Mouse (Mus musculus) lung, postnatal 4 days (tissue): ENCODE data around the gene Gdpd3.
A peak's percentile ranks its signal among the peaks of the same experiment; 100 is the strongest.
"Not testable (repeated sequence)": the region's sequence is repeated elsewhere in the genome, so short reads cannot be mapped to it uniquely, and the experiment has no call there.

Experiments used
- DNase-seq, 2 experiments: peaks; one replicate each; pipeline ENCODE4 v3.0.0; 2021

The Gdpd3 gene

DNA sequence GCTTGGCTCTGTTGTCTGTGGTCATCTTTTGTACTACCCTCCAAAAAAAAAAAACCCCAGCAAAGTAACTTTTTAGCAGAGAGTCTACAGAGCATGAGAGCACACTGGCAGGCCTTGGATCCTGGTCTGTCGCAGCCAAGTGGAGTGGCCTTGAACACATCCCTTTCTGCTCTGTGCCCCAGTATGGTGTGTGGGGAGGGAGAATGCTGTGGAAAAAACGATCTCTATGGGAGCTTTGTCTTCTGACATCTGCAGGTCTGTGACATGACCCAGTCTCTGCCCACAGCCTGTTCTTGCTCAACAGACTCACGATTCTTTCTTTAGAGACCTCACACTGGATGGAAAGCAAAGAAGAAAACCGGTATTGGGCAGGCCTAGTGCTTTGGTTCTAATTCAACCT is 5.2 kb upstream of the Gdpd3 start:
- DNase-seq, result no peak

DNA sequence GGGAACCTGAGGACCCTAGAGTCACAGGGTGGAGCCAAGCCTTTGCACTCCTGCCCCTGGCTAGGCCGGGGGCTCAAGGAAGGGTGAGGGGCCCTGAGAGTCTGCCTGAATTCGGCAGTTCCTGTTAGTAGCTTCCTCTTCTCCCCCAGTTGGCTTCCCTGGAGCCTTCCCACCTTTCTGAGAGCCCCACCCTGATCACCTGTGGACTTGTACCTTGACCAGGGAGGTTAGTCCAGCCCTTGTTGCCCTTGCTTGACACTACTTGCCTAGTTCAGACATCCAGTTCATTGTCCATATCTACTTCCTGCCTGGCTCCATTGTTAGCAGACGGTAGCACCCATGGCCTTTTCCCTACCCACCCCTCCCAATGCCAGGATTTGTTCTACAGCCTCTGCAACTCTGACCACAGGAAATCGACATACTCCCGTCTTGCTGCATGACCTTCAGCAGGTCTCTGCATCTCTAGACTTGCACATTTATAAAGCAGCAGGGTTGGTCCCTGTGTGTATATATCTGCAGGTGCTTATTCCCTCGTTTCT is 4.5 kb upstream of the Gdpd3 start:
- no peak for DNase-seq

DNA sequence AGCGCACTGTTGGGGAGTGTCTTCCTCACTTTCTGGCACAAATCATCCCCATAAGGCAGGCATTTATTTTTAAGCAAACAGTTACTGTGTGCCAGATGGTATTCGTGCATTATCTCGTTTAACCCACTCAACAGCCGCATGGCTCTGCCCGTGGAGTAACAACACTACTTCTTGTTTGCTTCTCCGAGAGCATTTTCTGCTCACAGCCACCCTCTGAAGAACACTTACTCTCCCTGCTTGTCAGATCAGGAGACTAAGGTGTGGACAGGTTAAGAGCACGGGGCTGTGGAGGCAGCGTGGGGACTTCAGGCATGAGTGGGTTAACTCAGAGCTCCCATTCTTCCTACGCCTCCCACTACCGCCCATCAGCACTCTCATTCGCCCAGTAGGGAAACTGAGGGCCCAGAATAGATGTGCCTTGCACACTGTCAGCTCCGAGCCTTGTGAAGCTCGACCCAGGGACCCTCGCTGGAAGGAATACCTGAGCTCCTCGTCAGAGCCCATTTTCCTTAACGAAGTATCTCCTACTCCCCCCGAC is 3.6 kb upstream of the Gdpd3 start:
- DNase-seq, result no peak

DNA sequence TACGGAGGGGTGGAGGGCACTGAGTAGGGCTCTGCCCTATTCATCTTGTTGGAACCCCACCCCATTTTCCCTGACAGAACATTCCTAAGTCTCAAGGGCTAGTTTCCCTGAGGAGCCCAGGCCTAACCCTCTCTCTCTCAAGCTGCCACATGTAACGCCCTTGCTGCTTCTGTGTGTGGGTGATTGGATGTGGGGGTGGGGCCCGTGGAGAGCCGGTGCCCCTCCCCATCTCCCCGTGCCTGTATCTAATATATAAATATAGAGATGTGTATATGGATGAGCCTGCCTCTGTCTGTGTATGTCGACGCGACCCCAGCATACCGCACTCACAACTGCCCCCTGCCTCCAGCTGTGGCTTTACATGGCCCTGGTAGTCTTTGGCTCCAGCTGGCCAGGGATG is 594 bp upstream of the Gdpd3 start:
- no peak for DNase-seq

DNA sequence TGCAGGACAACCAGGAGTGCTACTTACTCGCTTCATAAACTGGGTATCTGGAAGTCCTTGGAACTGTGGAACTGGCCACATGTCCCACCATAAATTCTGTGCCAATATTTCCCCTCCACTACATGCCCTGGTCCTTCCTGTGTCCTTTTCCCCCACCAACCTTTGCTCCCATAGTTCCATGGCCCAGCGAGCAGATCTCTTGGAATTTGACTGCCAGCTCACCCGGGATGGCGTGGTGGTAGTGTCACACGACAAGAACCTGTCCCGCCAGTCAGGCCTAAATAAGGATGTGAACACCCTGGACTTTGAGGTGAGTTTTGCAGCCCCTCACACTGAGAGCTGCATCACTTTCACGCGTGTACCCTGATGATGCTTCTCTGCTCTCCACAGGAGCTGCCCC is 867 bp downstream of the Gdpd3 start:
- DNase-seq, result no peak

DNA sequence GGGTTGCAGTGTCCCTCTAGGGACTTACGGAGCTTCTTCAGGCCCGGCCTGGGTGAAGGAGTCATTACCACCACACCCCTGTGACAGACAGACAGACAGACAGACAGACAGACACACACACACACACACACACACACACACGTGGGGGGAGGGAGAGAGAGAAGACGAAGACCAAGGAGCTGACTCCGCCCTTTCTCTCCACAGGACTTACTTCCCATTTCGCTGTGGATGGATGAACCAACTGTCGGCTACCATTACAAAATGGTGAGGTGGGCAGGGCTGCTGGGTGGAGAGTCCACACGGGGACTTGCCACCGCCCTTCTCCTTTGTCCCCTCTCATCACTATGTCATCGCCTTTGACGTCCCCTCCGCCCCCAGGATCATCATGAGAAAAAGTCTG is 4.7 kb downstream of the Gdpd3 start:
- peak in 1 of 2 experiments; percentile 47 for DNase-seq

DNA sequence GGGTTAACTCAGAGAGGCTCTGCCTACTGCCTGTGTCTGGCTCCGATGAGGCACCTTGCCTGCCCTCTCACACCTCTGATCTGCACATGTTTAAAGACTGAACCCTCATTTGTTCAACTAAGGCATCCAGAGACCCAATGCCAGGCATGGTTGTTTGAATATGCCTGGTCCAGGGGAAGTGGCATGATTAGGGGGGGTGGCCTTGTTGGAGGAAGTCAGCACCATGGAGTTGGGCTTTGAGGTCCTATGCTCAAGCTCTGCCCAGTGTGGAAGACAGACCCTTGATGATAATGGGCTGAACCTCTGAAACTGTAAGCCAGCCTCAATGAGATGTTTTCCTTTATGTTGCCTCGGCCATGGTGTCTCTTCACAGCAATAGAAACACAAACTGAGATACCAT is 7.2 kb downstream of the Gdpd3 start:
- DNase-seq, result no peak

DNA sequence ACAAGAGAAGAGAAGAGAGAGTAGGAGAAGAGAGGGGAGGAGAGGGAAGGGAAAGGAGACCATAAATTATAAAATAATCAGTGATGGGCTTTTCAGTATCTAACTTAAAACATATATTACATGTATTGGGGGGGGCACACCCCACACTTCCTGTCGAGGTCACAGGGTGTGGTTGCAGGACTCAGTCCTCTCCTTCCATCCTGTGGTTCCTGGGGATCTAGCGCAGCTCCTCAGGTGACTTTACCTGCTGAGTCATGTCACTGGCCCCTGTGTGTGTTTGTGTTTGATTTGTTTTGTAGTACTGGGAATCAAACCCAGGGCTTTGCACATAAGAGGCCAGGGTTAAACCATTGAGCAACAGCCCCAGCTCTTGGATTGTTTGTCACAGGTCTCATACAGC is 8.3 kb downstream of the Gdpd3 start:
- DNase-seq, result no peak

DNA sequence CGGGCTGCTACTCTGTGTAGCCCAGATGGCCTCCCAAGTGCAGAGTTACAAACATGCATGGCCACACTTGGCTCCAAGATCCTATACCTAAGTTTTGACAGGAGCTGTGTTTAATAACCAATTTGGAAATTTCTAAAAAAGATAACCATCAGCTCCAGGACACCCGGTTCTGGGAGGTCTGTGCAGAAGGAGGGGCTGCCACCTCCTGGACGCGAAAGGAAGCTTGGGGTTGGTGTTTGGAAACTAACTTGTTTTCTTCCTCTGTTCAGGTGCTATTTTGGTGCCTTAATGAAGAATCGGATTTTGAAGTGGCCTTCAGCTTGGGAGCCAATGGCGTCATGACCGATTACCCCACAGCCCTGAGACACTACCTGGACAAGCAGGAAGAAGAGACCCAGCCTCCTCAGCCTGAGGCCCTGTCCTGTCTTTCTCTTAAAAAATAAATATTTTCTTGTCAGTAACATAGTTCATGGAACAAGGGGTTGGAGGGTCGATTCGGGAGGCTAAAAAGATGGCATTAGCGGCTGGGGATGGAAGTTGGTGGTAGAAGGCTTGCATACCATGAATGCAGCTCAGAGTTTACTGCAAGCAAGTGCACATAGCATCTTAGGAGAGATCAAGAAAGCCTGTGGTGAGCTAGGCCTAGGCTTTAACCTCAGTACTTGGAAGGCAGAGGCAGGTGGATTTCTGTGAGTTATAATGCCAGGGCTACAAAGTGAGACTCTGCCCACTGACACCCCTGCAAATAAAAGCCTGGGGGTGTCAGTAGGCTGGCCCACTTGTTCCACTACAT is 9.2 kb downstream of the Gdpd3 start:
- DNase-seq, result no peak

DNA sequence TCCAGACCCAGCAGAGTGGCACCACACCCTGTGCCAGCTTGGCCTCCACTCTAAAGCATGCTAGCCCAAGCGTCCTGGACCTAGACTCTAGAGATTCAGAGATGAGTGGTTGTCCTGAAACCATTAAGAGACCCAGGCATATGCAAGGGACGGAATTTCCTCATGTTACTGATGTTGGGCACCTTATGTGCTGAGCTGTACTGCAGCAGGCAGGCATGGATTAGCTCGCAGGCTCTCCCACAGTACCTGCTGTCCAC is 9.8 kb downstream of the Gdpd3 start:
- peak in 1 of 2 experiments; percentile 69 for DNase-seq

DNA sequence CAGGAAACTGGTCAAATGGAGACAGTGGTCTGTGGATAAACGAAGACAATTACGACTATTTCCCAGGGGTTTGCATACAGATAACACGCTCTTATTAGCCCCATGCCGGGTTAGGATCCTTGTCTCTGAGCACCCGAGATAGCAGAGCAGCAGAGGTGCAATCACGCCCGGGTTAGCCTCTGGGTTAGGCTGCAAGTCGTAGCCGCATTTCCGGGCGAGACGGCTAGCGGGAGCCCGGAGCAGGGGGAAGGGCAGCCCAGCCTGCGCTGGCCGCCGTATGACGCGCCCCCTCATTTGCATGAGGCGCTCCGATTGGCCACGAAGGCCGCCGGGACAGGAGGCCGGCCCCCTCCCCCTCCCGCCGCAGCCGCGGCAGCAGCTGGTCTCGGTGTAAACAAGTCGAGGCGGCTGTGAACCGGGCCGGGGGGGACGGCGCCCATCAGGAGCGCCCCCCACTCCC is 10.5 kb downstream of the Gdpd3 start, which contains the start of gene Ypel3:
Gene Ypel3 (plus strand): TSS at position 358 of the 460 bp plus-strand sequence.
- DNase-seq, result peak; percentile 96 to 99

DNA sequence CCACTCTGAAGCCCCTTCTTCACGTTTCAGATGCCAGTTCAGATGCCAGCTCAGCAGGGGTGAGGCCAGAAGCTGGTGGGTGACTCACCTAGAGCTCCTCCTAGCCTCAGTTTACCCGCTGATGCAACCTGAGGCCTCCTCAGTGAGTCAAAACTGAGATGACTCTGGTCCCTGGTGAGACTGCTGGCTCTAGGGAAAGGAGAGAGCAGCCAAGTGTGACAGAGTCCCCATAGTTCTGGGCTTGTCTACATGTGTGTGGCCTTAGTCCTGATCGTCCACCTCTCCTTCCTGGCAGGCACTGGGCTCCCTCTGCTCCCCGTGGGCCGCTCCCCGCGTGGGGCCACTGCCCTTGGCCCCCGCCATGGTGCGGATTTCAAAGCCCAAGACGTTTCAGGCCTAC is 11.3 kb downstream of the Gdpd3 start:
- no peak for DNase-seq

DNA sequence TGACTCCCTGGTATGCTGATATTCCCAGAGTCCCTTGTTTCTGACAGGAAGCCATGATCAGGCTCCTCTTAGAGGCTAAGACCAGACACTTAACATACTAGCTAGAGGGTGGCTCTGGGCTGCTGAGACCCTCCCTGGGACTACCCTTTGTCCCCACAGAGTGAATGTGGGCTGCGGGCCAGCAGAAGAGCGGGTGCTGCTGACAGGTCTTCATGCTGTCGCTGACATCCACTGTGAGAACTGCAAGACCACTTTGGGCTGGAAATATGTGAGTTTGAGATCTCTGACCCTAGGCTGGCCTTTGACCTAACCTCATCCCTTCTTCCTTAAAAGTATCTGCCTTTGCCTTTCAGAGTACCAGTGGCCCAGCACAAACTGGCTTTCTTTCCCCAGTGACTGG is 12.0 kb downstream of the Gdpd3 start:
- peak in 1 of 2 experiments; percentile 57 for DNase-seq

DNA sequence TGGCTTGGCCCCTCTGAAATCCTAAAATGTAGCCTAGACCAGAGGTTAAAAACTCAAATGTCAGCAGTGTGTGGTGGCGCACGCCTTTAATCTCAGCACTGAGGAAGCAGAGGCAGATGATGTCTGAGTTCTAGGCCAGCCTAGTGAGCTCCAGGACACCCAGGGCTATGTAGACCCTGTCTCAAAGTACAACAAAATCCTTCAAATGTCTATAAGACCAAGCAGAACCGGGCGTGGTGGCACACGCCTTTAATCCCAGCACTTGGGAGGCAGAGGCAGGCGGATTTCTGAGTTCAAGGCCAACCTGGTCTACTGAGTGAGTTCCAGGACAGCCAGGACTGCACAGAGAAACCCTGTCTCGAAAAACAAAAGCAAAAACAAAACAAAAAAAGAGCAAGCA is 13.0 kb downstream of the Gdpd3 start:
- DNase-seq, result not testable (repeated sequence)

DNA sequence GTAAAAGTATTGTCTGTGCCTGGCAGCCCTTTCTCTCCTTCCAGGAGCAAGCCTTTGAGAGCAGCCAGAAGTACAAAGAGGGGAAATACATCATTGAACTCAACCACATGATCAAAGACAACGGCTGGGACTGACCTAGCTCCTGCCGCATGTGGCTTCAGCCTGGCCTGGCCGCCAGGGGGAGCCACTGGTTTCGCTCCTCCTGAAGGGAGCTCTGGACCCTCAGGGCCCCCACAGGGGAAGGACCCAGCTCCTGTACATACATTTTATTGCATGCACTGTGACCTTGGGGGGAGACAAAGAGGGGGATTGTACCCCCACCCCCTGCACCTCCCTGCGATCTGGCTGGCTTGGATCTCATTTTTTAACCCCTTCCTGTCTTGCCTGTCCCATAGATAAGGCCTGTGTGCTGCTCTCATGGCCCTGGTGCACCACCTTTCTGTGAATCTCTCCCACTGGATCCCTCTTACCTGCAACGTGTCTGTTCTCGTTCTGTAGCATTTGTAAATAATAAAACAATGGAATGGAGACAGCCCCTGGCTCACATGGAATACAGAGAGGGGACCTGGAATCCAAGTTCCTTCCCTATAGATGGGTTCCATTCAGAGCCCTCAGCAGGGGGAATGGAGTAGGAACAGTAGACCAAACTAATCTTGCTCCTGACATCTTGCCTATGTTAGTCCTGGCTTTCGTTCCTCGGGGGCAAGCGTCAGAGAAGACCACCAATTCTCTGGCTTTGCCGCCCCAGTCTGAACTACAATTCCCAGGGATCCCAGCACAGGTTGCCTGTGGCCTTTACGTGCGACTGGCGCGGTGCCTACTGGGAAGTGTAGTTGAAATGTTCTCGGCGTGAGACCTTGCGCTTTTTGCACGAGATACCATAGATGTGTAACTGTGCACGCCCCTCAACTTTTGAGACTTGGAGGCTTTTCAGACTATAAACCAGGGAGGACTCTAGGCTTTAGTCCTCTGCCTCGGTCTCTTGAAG is 14.1 kb downstream of the Gdpd3 start:
- peak; percentile 92 for DNase-seq

DNA sequence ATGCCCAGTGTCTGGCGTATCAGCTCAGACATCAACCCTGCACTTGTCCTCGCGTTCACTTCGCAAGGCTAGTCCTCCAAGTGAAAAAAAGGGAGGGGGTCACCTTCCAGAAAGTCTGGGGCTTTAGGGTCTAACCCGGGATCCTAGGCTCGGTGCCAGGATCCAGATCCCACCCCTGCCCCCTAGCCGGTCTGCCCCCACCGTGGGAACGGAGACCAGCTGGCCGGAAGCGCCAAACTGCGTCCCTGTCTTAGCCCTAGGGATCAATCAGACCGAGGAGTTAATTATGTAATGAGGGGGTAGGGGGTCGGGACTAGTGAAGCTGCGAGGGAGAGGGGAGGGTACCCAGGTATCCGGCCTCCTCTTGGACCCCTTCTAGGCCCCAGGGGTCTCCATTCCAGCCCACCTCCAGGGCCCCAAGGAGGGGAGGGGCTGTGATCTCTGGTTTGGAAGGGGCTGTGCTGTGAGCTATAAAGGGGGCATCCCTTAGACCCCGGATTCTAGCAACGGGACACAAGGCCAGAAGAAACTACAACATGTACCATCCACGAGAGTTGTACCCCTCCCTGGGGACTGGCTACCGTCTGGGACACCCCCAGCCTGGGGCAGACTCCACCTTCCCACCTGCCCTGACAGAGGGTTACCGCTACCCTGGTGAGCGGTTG is 15.0 kb downstream of the Gdpd3 start, which contains the start of gene Tbx6:
Gene Tbx6 (plus strand): TSS at position 513 of the 665 bp plus-strand sequence.
- DNase-seq, result peak in 1 of 2 experiments; percentile 60

DNA sequence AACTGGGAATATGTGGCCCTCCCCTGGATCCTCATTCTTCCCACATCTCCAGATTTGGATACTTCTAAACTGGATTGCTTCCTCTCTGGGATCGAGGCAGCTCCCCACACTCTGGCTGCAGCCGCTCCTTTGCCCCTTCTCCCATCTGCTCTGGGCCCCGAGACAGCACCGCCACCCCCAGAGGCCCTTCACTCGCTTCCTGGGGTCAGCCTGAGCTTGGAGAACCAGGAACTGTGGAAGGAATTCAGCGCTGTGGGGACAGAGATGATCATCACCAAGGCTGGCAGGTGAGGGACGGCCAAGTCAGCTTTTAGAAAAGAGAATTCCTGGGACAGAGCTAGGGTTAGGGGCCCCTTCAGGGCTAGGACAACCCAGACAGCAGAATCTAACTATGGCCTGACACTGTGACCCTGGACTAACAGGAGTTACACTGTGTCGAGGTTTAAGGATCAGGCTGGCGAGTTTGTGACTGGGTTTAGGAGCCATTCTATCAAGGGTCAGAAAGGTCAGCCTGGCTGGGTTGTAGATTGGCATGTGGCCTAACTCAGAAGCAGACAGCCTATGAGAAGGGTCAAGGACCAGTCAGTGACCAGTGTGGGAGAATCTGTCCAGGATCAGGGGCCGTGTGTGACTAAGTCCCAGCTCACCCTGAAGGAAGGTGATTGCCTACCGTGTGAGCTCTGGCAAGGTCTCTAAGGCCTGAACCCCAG is 15.7 kb downstream of the Gdpd3 start:
- DNase-seq, result no peak

DNA sequence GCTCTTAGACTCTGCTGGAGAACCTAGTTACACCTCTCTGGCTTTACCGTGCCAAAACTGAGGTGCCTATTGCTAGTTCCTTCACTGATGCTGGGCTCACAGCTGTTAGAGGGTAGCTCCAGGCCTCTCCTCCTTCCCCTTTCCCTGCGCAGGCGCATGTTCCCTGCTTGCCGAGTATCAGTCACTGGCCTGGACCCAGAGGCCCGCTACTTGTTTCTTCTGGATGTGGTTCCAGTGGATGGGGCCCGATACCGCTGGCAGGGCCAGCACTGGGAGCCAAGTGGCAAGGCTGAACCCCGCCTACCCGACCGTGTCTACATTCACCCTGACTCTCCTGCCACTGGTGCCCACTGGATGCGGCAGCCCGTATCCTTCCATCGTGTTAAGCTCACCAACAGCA is 16.6 kb downstream of the Gdpd3 start:
- DNase-seq, result no peak

DNA sequence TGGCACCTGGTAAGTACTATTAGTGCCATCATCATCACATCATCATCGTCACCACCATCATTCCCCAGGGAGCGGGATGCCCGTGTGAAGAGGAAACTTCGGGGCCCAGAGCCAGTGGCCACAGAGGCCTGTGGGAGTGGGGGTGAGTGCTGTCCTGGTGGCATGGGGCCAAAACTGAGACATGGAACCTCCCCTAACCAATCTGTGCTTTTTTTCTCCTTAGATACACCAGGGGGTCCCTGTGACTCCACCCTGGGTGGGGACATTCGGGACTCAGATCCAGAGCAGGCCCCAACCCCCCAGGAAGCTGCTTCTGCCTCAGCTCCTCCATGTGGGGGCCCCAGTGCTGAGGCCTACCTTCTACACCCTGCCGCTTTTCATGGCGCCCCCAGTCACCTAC is 18.3 kb downstream of the Gdpd3 start:
- peak in 1 of 2 experiments; percentile 23 for DNase-seq

DNA sequence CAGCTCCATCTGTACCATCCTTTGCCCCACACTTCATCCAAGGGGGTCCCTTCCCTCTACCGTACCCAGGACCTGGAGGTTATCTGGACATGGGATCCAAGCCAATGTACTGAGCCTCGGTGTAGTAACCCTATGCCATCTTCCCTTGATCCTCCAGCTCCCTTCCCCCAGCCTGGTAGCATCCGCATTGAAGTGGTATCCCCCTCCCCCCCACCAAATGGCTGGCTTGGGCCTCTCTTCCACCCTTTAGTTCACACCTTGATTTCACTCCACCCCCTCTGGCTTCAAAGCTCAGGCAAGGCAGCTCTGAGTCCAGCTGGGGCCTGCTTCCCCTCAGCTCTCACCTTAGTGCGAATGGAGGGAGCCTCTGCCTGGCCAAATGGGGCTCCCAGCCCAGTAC is 18.9 kb downstream of the Gdpd3 start:
- no peak for DNase-seq

DNA sequence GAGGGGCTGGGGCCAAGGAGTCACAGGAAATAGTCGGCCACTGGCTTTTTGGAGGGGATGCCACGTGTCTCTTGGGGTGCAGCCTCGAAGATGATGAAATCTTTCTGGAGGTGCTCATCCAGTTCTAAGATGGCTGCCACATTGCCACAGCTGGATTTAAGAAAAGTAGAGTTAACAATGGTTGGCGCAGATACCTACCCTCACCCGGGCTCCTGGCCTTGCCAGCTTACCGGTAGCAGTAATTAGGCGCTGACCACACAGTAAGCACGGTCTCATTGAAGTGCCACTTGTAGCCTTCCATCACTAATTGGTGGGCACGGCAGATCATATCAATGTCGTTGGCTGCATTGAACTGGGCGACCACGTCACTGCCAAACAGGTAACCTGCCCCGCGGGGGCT is 20.0 kb downstream of the Gdpd3 start:
- DNase-seq, result no peak

DNA sequence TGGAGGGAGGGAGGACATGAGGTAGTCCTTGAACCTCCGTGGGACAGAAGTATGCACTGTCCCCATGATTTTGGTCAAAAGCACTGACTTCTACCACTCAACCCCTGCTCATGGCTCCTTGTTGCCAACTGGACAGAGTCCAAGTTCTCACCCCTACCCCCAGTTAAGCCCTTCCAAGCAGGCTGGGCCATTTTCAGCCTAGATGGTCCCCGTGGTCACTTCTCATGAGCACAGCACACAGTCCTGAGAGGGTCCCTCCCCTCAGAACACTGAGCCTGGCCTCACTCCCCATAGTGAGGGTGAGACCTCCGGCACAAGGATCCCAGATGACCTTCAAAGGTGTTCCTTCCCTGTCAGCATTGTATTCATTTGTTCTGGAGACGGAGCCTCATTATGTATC is 23.0 kb downstream of the Gdpd3 start:
- DNase-seq, result no peak
